Mouse (Mus musculus) myocyte (in vitro differentiated cells): ENCODE measurements around the gene Prmt9.

Experiments
- CEBPB ChIP-seq: IDR thresholded peaks from 2 replicates; pipeline ENCODE4 v1.6.1; 2011; ENCODE audit warnings: mild to moderate bottlenecking, moderate library complexity; ENCODE audit not compliant: poor library complexity, insufficient read depth, severe bottlenecking
- MAX ChIP-seq: IDR thresholded peaks from one replicate; pipeline ENCODE4 v1.6.1; 2011; ENCODE audit warnings: low read depth, mild to moderate bottlenecking, control low read depth
- MYOD1 ChIP-seq, 3 experiments: IDR thresholded peaks; one replicate each; pipeline ENCODE4 v1.6.1; 2011; ENCODE audit warnings: control low read depth in 2 of 3, low read depth in 2 of 3, mild to moderate bottlenecking in 2 of 3, moderate library complexity in 1 of 3; ENCODE audit not compliant: insufficient read length in 2 of 3, control insufficient read depth in 1 of 3
- POLR2A ChIP-seq: IDR thresholded peaks from one replicate; pipeline ENCODE4 v1.6.1; 2011; ENCODE audit warnings: low read depth, mild to moderate bottlenecking, control low read depth, moderate library complexity; ENCODE audit not compliant: insufficient read length
- REST ChIP-seq: IDR thresholded peaks from one replicate; pipeline ENCODE4 v1.6.1; 2011; ENCODE audit warnings: mild to moderate bottlenecking, control low read depth, moderate library complexity; ENCODE audit not compliant: insufficient read depth, insufficient read length
- TCF12 ChIP-seq: IDR thresholded peaks from one replicate; pipeline ENCODE4 v1.6.1; 2011; ENCODE audit warnings: mild to moderate bottlenecking, control low read depth; ENCODE audit not compliant: poor library complexity, insufficient read depth, severe bottlenecking
- TCF3 ChIP-seq: IDR thresholded peaks from one replicate; pipeline ENCODE4 v1.6.1; 2011; ENCODE audit warnings: low read depth, control low read depth; ENCODE audit not compliant: insufficient read length

DNA sequence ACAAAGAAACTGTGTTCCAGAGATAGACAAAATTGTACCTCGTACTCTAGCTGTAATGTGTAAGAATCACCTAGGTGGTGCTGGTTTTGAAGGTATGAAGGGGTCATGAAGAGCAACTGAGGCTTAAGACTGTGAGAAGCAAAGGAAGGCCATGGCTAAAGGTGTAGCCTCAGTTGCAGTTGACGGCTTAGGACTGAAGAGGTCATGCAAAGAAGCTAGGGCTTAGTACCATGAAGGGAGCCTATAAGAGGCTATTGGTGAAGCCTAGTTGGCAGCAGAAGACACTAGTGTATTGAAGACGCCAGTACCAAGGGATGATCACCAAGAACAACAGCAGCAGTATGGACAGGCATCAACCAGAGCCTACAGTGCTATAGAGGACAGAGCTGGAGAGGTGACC, 3.3 kb downstream of the Prmt9 start:
- TF ChIP-seq MAX (no peak), MYOD1 (IDR thresholded peaks at IDR 0.05; ENCODE audit: control insufficient read depth in 1 of 3, insufficient read length in 2 of 3, low read depth in 2 of 3) (no peak), REST (no peak), POLR2A (no peak), TCF3 (no peak), TCF12 (no peak), CEBPB (no peak)
